Mouse (Mus musculus) monocyte, adult 5-6 weeks (primary cell): Measurements from ENCODE around the gene Smarcad1. TPM values are rescaled to one million over a fixed set of nuclear protein-coding genes. Genes with fewer than 3 reads are reported as not detected.
"Not testable (repeated sequence)": the region's sequence is repeated elsewhere in the genome, so short reads cannot be mapped to it uniquely, and the experiment has no call there.

Experiments
- ATAC-seq: fragments of 153-309, 156-312 bp; replicated peaks from 2 replicates; pipeline ENCODE4 v1.8.0; 2017; ENCODE audit warnings: mild to moderate bottlenecking; ENCODE audit not compliant: low TSS enrichment, insufficient number of reproducible peaks, severe bottlenecking, poor library complexity, low FRiP score
- total RNA-seq: library from RNA; stranded (forward); fragments of 200-1000, 200-491, 200-594 nt; gene quantifications from 3 replicates; pipeline ENCODE4 v1.2.3, GENCODE M21; 2017

Smarcad1 gene
- total RNA-seq: 40.4 to 63.9 TPM (median 41.7 TPM) in 3 replicates

- ATAC-seq: peak; percentile 93
Observed at GRCm38 (mm10) chr6:65042491-65043171, at the start of gene Smarcad1. Gene Smarcad1, plus strand, starts transcription at chr6:65042583.

GRCm38 (mm10) chr6:64996824-64997421 is 45.5 kb upstream of the Smarcad1 start:
- no peak for ATAC-seq

GRCm38 (mm10) chr6:64997805-64998204 is 44.6 kb upstream of the Smarcad1 start:
- ATAC-seq: no peak

- ATAC-seq: not testable (repeated sequence)
Observed at GRCm38 (mm10) chr6:65000757-65001156, 41.6 kb upstream of the Smarcad1 start.

GRCm38 (mm10) chr6:65002196-65002595 is 40.2 kb upstream of the Smarcad1 start:
- ATAC-seq: no peak

GRCm38 (mm10) chr6:65008836-65009235 is 33.5 kb upstream of the Smarcad1 start:
- ATAC-seq: no peak

GRCm38 (mm10) chr6:65011444-65011990 is 30.9 kb upstream of the Smarcad1 start:
- ATAC-seq: no peak

- no peak for ATAC-seq
Observed at GRCm38 (mm10) chr6:65012142-65012541, 30.2 kb upstream of the Smarcad1 start.

- no peak for ATAC-seq
Observed at GRCm38 (mm10) chr6:65017566-65017965, 24.8 kb upstream of the Smarcad1 start.

- not testable (repeated sequence) for ATAC-seq
Observed at GRCm38 (mm10) chr6:65018966-65019365, 23.4 kb upstream of the Smarcad1 start.

- ATAC-seq: no peak
Observed at GRCm38 (mm10) chr6:65021883-65022282, 20.5 kb upstream of the Smarcad1 start.

- ATAC-seq: no peak
Observed at GRCm38 (mm10) chr6:65023053-65023452, 19.3 kb upstream of the Smarcad1 start.

GRCm38 (mm10) chr6:65024668-65025067 is 17.7 kb upstream of the Smarcad1 start:
- ATAC-seq: no peak

- no peak for ATAC-seq
Observed at GRCm38 (mm10) chr6:65025130-65025529, 17.3 kb upstream of the Smarcad1 start.

- ATAC-seq: no peak
Observed at GRCm38 (mm10) chr6:65034661-65035060, 7.7 kb upstream of the Smarcad1 start.

- no peak for ATAC-seq
Observed at GRCm38 (mm10) chr6:65035469-65035868, 6.9 kb upstream of the Smarcad1 start.

GRCm38 (mm10) chr6:65041932-65042331 is 451 bp upstream of the Smarcad1 start:
- ATAC-seq: no peak

- ATAC-seq: peak; percentile 7; the same call in 1 of the 2 replicates
Observed at GRCm38 (mm10) chr6:65043241-65043640, 858 bp downstream of the Smarcad1 start.

GRCm38 (mm10) chr6:65049100-65049499 is 6.7 kb downstream of the Smarcad1 start:
- no peak for ATAC-seq

- no peak for ATAC-seq
Observed at GRCm38 (mm10) chr6:65056620-65057019, 14.2 kb downstream of the Smarcad1 start.
